ENCODE assay signal across 18 mouse cellular contexts in genomic region chr8:72817655-72818349, GRCm38 (mm10). TPM values are rescaled to one million over a fixed set of nuclear protein-coding genes. Genes with fewer than 3 reads are reported as not detected.
A peak's percentile ranks its signal among the peaks of the same experiment; 100 is the strongest.
DNase-seq lines count a peak whose midpoint lies in the region; ATAC-seq and TF ChIP-seq lines count a peak whose summit lies in the region.
"Had no signal": no experiment of that assay in that cellular context is flagged by ENCODE, and none has a peak within 500 bp of the region (broad histone marks: within the 10 kb centered on the region; RNA-seq: fewer than 3 reads in every experiment).

No protein-coding gene starts in this region.

- TF ChIP-seq CTCF in heart, adult 2 months (IDR thresholded peaks at IDR 0.05): no peak

- no peak overlapping the region for H3K4me3 ChIP-seq in heart, adult 2 months
- H3K4me3 ChIP-seq: embryonic facial prominence, embryonic 15.5 days; erythroblast, embryonic 14.5 days; forebrain, embryonic 15.5 days; heart, embryonic 13.5 days; hindbrain, embryonic 12.5 days had no signal

- intact Hi-C loops in heart, adult 2 months (cut with DNase I): no loop called here

- 84% methylated on average over 5 of the region's 5 CpGs for WGBS in heart, adult 2 months

- TF ChIP-seq EP300 in heart, adult 2 months (IDR thresholded peaks at IDR 0.05; ENCODE audit: insufficient read depth, low read depth, low read length): no peak

- H3K27me3 ChIP-seq in heart, adult 2 months (ENCODE audit: control insufficient read depth, insufficient read depth, low read length): no peaks in the 10 kb centered on the region
- H3K27me3 ChIP-seq: embryonic facial prominence, embryonic 15.5 days; forebrain, embryonic 15.5 days; heart, embryonic 13.5 days; hindbrain, embryonic 12.5 days had no signal

- DNase-seq in cerebellum, postnatal 25 days: peak; percentile 11 to 38
- DNase-seq in cerebellum, adult 11 months: no peak
- peak; percentile 19 for DNase-seq in 416B (ENCODE audit: low read depth)
- DNase-seq in fat pad, adult 2 months (ENCODE audit: extremely low read depth, low read depth, low spot score): peak; percentile 54
- no peak for DNase-seq in heart, adult 2 months
- DNase-seq in adrenal gland, postnatal 14 days: no peak
- DNase-seq: adrenal gland, adult 8-10 months; cerebellum, adult 11-12 months; heart, postnatal 36 days had no signal

- no peak overlapping the region for H3K27ac ChIP-seq in heart, adult 2 months
- H3K27ac ChIP-seq: embryonic facial prominence, embryonic 15.5 days; forebrain, embryonic 15.5 days; heart, embryonic 13.5 days; hindbrain, embryonic 12.5 days had no signal

- no peak for TF ChIP-seq POLR2A in heart, adult 2 months (IDR thresholded peaks at IDR 0.05; ENCODE audit: insufficient read depth, low read depth, low read length)

- no peaks in the 10 kb centered on the region for H3K79me2 ChIP-seq in heart, adult 2 months (replicated peaks; ENCODE audit: control insufficient read depth, insufficient read depth, low read length)

- no peaks in the 10 kb centered on the region for H3K4me1 ChIP-seq in heart, adult 2 months (ENCODE audit: control insufficient read depth, insufficient read depth, low read length)
- H3K4me1 ChIP-seq: embryonic facial prominence, embryonic 15.5 days; forebrain, embryonic 15.5 days; heart, embryonic 13.5 days; hindbrain, embryonic 12.5 days had no signal

- no peaks in the 10 kb centered on the region for H3K36me3 ChIP-seq in heart, adult 2 months (ENCODE audit: control insufficient read depth, insufficient read depth, low read length)

- no peak overlapping the region for H3K9ac ChIP-seq in heart, adult 2 months (ENCODE audit: low read depth, low read length)
- H3K9ac ChIP-seq: embryonic facial prominence, embryonic 15.5 days; forebrain, embryonic 15.5 days; heart, embryonic 13.5 days; hindbrain, embryonic 12.5 days had no signal

- ATAC-seq in megakaryocyte, adult 5-6 weeks (ENCODE audit: poor library complexity, severe bottlenecking): peak; percentile 63
- ATAC-seq: forebrain, embryonic 15.5 days; hindbrain, embryonic 16.5 days; inflammation-experienced regulatory T-cells, adult 6 months; intestine, postnatal 0 days had no signal

RNA-seq across cellular contexts. Expression of gene F2rl3, which starts 56.1 kb away (rescaled TPM):
- total RNA-seq in megakaryocyte, adult 5-6 weeks (2015): 0.11 and 0.32 TPM in 2 replicates
- 0.07 and 0.08 TPM in 2 replicates for total RNA-seq in megakaryocyte, adult 5-6 weeks (2017)
- total RNA-seq in heart, adult 2 months (2021): 1 to 10 TPM in 1 of 2 experiments, under 1 TPM in 1; 0.77 to 1.5 TPM
- 2.0 and 2.2 TPM in 2 replicates for polyA plus RNA-seq in heart, adult 2 months (2012; rRNA removed)
- 3.2 and 4.4 TPM in 2 replicates for total RNA-seq in adrenal gland, postnatal 14 days (2021)

Comparison
In these comparisons a context has a peak if more than half of its experiments do, and no peak if none do; other contexts are left out.
1. DNase-seq: peak in cerebellum, postnatal 25 days (2 of 2), 416B (single experiment) and fat pad, adult 2 months (single experiment); none in cerebellum, adult 11 months (single experiment), heart, adult 2 months (0 of 2) and adrenal gland, postnatal 14 days (single experiment).